Mouse (Mus musculus) adrenal gland, postnatal 4 days (tissue): Measurements from ENCODE around the gene Wnt8b. TPM values are rescaled to one million over a fixed set of nuclear protein-coding genes. Genes with fewer than 3 reads are reported as not detected.
A peak's percentile ranks its signal among the peaks of the same experiment; 100 is the strongest.

Experiments
- DNase-seq, 2 experiments: peaks; one replicate each; pipeline ENCODE4 v3.0.0; 2021 to 2022; ENCODE audit warnings: low spot score in 2 of 2, mixed read lengths in 2 of 2
- total RNA-seq, 2 experiments: library from RNA; stranded (reverse); gene quantifications; 2 replicates each; pipeline ENCODE4 v1.2.3; 2021

Wnt8b gene
- total RNA-seq, 2 experiments from 2014 or later: 0.08 to 0.14 TPM

DNA sequence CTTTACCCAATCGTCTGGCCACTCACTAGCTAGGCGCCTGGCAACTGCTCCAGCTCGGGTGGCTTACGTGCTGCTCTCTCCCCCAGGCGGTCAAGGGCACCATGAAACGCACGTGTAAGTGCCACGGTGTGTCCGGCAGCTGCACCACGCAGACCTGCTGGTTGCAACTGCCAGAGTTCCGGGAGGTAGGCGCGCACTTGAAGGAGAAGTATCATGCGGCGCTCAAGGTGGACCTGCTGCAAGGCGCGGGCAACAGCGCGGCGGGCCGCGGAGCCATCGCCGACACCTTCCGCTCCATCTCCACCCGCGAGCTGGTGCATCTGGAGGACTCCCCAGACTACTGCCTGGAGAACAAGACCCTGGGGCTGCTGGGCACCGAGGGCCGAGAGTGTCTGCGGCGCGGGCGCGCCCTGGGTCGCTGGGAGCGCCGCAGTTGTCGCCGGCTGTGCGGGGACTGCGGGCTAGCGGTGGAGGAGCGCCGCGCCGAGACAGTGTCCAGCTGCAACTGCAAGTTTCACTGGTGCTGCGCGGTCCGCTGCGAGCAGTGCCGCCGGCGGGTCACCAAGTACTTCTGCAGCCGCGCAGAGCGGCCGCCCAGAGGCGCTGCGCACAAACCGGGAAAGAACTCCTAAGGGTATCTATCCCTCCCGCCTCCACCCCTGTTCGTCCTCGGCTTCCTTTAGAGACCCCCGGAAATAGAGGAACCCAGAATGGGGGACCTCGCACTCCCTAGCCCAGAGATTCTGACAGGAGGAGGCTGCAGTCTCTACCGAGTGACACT is 18.4 kb downstream of the Wnt8b start:
- DNase-seq: no peak

- DNase-seq: no peak
Measured at GRCm38 (mm10) chr19:44512601-44513000, 19.3 kb downstream of the Wnt8b start.

DNA sequence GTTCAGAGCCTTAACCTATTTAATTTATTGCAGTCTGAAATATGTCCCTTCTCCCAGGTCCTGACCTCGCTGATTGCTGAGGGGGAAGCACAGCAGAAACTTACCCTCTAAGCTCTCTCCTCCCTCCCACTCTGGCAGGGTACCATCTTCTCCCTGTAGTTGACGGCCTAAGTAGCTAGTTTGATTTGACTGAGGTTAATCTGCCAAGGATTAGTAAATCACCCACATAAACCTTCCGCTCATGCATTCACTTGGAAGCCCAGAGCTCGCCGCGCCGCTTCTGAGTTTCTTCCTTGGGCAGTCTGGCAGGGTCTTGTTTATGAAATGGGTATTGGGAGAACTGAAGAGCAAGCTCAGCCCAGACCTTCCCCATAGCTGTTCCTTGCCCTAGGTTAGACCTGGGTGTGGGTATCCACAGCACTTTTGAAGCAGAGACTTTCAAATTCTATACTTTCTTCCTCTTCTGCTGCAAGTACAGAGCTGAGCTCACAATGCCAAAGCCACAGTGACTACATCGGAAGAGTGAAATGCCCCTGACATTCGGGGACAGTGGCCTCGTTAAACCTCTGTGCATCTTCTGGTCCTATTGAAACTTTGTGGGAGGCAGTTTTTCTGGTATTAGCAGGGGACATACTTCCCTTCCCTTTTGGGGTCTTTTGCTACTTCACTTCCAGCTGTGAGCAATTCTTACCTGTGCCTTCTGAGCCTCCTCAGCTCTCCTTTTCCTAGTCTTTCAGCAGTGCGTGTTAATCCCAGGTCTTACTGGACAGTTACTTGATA is 20.0 kb downstream of the Wnt8b start:
- no peak for DNase-seq

- DNase-seq: no peak
Measured at GRCm38 (mm10) chr19:44513921-44514482, 20.7 kb downstream of the Wnt8b start.

- DNase-seq: no peak
Measured at GRCm38 (mm10) chr19:44514521-44515451, 21.5 kb downstream of the Wnt8b start.

DNA sequence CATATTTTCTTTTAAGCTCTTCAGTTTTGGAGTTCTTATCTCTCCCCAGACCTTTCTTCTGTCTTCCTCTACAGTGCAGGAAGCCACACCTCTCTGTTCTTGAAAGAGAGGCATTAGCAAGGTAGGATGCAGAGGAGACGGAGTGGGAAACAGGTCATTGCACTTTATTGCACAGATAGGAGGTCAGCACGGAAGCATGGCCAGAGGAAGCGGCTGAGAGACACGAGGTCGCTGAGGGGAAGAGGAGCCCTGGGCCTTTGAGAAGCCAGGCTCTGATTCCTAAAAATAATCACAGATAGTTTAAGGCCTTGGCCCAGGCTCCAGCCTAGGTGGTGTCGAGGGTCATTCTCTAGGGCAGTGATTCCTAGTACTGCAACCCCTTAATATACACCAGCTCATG is 22.5 kb downstream of the Wnt8b start:
- no peak for DNase-seq

GRCm38 (mm10) chr19:44517996-44518768 is 24.9 kb downstream of the Wnt8b start:
- DNase-seq: no peak

DNA sequence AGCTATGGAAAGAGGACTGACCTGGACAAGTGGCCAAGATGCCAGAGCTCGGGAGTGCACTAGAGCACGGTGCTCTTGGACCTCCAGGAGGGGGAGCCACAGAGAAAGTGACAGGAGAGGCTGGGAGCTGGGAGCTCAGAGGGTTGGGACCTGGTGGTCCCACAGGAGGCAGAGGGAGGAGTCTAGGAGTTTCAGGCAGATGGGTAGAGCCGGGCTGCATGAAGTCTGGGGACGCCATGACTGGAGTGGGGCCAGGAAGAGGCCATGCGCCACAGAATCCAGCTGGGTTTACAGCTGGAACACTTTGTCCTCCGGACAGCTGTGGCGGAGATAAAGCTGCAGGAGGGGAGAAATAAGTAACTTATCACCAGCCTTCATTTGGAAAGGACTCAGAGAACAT is 25.9 kb downstream of the Wnt8b start:
- DNase-seq: no peak

- DNase-seq: no peak
Measured at GRCm38 (mm10) chr19:44525551-44526205, 32.4 kb downstream of the Wnt8b start.

DNA sequence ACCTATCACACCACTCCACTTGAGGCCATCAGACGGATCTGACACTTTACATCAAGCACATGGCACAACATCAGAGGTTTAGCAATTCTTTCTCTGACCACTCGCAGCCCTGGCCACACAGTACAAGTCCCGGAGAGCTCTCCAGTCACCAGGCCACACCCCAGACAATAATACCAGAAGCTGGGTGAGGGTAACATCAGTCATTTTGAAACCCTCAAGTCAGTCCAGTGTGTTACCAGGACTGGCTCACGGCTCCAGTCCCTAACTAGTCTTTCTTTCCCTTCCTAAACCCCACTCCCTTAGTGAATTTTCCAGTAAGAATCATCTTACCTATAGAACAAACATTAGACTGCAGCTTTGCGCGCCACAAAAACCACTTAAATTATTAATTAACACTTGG is 36.7 kb downstream of the Wnt8b start:
- no peak for DNase-seq

- DNase-seq: no peak
Measured at GRCm38 (mm10) chr19:44535376-44535775, 42.1 kb downstream of the Wnt8b start.

DNA sequence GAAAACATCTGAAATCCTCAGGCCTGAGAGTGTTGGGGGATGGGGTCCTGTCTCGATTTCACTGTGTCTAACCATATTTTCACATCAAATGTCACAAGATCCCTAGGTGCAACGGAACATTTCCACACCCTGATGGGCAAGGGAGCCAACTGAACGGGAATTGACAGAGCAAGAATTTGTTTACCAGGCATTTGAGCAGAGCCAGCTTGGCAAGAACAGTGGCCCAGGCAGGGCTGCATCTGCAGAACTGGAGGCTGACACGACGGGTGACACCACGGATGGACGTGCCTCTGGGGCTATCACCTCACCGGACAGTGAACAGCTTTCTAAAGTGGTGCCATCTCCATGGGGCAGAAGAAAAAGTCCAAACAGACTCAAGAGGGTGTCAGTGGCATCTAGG is 44.1 kb downstream of the Wnt8b start:
- no peak for DNase-seq

- DNase-seq: no peak
Measured at GRCm38 (mm10) chr19:44542694-44543178, 49.5 kb downstream of the Wnt8b start.

DNA sequence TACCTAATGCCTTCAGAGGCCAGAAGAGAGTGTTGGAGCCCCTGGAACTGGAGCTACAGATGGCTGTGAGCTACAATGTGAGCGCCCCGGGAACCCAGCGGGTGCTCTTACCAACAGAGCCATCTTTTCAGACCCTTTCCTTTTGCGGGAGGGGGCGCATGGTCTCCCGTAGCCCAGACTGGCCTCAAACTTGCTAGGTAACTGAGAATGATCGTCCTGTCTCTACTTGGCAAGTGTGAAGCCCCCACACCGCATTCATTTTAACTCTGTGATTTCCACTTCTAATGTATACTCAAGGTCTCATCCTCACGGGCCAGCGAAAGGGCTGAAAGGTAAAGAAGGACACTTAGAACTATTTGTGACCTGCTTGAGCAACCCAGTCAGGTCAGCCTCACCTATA is 51.1 kb downstream of the Wnt8b start:
- no peak for DNase-seq

- peak in 1 of 2 experiments; percentile 55 for DNase-seq
Measured at GRCm38 (mm10) chr19:44544775-44545174, 51.5 kb downstream of the Wnt8b start.

- peak; percentile 39 to 41 for DNase-seq
Measured at GRCm38 (mm10) chr19:44545321-44546041, 52.2 kb downstream of the Wnt8b start, which contains the start of gene Sec31b. Gene Sec31b (minus strand): TSS chr19:44545864.

- no peak for DNase-seq
Measured at GRCm38 (mm10) chr19:44552731-44553130, 59.5 kb downstream of the Wnt8b start, which contains the start of gene Gm20538. Gene Gm20538 (minus strand): TSS chr19:44552831.

GRCm38 (mm10) chr19:44553286-44553685 is 60.0 kb downstream of the Wnt8b start:
- no peak for DNase-seq

GRCm38 (mm10) chr19:44554490-44554860 is 61.2 kb downstream of the Wnt8b start:
- no peak for DNase-seq
